Mouse (Mus musculus): ENCODE measurements around the gene Satb2. TPM values are rescaled to one million over a fixed set of nuclear protein-coding genes. Genes with fewer than 3 reads are reported as not detected.

The Satb2 gene
- 2.0 and 3.2 TPM in 2 replicates for polyA plus RNA-seq (2012; ENCODE audit: insufficient read depth, insufficient read length, missing spikeins)

DNA sequence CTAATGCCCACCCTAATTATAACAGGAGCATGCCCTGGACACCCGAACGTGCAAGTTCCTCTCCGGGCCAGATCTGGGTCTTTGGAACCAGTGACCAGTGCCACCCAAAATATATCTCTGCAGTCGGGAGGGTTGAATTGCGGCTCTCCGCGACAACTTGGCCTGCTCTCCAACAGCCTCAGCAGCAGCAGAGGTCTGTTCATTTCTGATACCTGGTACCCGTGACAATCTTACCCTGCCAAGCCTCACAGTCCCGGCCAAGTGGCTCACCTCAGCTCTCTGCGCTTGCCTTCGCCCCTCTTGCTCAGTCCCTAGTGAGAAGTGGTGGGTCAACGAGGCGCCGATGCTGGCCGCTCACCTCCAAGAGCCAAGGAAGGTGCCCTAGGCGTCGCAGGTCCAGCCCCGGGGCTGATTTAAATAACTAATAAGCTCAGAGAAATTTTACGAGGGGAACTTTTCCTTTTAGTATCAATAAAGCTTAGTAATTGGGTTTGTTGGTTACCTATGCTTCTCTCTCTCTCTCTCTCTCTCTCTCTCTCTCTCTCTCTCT, at the start of gene Satb2:
Gene Satb2, minus strand, starts transcription at position 500 of the 550 bp plus-strand sequence.
- Histone ChIP-seq H3K27ac (ENCODE audit: insufficient read depth, low read depth, low read length) (no peak within 1 kb of the TSS), H3K4me3 (ENCODE audit: insufficient read depth, low read length) (peak within 1 kb of the TSS; percentile 22), H3K4me1 (ENCODE audit: control insufficient read depth, insufficient read depth, low read length) (peaks cover 7% of the 10 kb centered on the region)
- TF ChIP-seq CTCF (IDR thresholded peaks at IDR 0.05; ENCODE audit: low read depth, low read length) (no peak), POLR2A (IDR thresholded peaks at IDR 0.05; ENCODE audit: borderline replicate concordance, low read depth, low read length) (no peak)

- no peak for TF ChIP-seq CTCF (IDR thresholded peaks at IDR 0.05; ENCODE audit: low read depth, low read length)
- TF ChIP-seq POLR2A (IDR thresholded peaks at IDR 0.05; ENCODE audit: borderline replicate concordance, low read depth, low read length), result no peak
- Histone ChIP-seq H3K4me1 (ENCODE audit: control insufficient read depth, insufficient read depth, low read length) (no peaks in the 10 kb centered on the region), H3K4me3 (ENCODE audit: insufficient read depth, low read length) (no peak overlapping the region), H3K27ac (ENCODE audit: insufficient read depth, low read depth, low read length) (no peak overlapping the region)
These were observed 40.5 kb upstream of the Satb2 start for GRCm38 (mm10) chr1:57018941-57019340.

GRCm38 (mm10) chr1:57013856-57014255, 35.4 kb upstream of the Satb2 start:
- Histone ChIP-seq H3K4me1 (ENCODE audit: control insufficient read depth, insufficient read depth, low read length) (no peaks in the 10 kb centered on the region), H3K4me3 (ENCODE audit: insufficient read depth, low read length) (no peak overlapping the region), H3K27ac (ENCODE audit: insufficient read depth, low read depth, low read length) (no peak overlapping the region)
- TF ChIP-seq POLR2A (IDR thresholded peaks at IDR 0.05; ENCODE audit: borderline replicate concordance, low read depth, low read length) (no peak), CTCF (IDR thresholded peaks at IDR 0.05; ENCODE audit: low read depth, low read length) (no peak)

GRCm38 (mm10) chr1:57009171-57009570, 30.7 kb upstream of the Satb2 start:
- Histone ChIP-seq H3K4me3 (ENCODE audit: insufficient read depth, low read length) (no peak overlapping the region), H3K4me1 (ENCODE audit: control insufficient read depth, insufficient read depth, low read length) (no peaks in the 10 kb centered on the region), H3K27ac (ENCODE audit: insufficient read depth, low read depth, low read length) (no peak overlapping the region)
- TF ChIP-seq POLR2A (IDR thresholded peaks at IDR 0.05; ENCODE audit: borderline replicate concordance, low read depth, low read length) (no peak), CTCF (IDR thresholded peaks at IDR 0.05; ENCODE audit: low read depth, low read length) (no peak)

DNA sequence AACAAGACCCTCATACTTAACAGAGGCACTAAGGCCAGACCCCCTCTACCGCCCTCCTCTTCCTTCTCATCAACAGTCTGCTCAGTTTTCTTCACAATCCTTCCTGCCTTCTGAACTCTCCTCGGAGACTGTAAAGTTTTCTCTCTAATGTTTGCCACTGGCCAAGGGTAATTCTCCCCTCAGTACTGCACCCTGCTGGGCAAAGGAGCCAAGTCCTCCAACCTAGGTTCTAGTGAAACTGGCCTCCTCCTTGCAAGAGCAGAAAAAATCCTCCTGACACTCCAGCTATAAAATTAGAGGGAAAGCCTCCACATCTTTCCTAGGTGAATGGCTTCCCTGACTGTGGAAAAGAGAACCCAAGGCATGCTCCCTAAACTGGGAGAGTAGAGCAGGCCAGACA, 16.6 kb upstream of the Satb2 start:
- H3K4me1 ChIP-seq (ENCODE audit: control insufficient read depth, insufficient read depth, low read length), result no peaks in the 10 kb centered on the region
- TF ChIP-seq POLR2A (IDR thresholded peaks at IDR 0.05; ENCODE audit: borderline replicate concordance, low read depth, low read length), result no peak
- TF ChIP-seq CTCF (IDR thresholded peaks at IDR 0.05; ENCODE audit: low read depth, low read length), result no peak
- no peak overlapping the region for H3K27ac ChIP-seq (ENCODE audit: insufficient read depth, low read depth, low read length)
- no peak overlapping the region for H3K4me3 ChIP-seq (ENCODE audit: insufficient read depth, low read length)

- Histone ChIP-seq H3K4me1 (ENCODE audit: control insufficient read depth, insufficient read depth, low read length) (no peaks in the 10 kb centered on the region), H3K27ac (ENCODE audit: insufficient read depth, low read depth, low read length) (no peak overlapping the region), H3K4me3 (ENCODE audit: insufficient read depth, low read length) (no peak overlapping the region)
- TF ChIP-seq CTCF (IDR thresholded peaks at IDR 0.05; ENCODE audit: low read depth, low read length) (no peak), POLR2A (IDR thresholded peaks at IDR 0.05; ENCODE audit: borderline replicate concordance, low read depth, low read length) (no peak)
These were observed 13.9 kb upstream of the Satb2 start for GRCm38 (mm10) chr1:56992310-56992709.

DNA sequence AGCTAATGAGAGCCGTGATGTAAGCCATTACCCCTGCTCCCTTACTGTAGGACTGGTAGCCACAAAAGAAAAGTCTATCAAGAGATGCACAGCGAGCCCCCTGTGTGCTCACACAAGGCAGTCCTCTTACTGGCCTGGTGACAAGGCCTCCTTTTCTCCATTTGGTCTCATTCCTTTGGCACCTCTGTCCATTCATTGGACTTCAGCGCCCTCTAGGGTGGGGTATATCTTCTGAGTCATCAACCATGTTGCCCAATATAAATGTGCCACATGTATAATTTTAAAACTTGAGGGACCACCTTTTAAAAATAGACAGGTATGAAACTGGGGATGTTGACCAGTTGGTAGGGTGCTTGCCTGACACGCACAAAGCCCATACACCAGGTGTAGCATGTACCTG, 13.2 kb upstream of the Satb2 start:
- Histone ChIP-seq H3K27ac (ENCODE audit: insufficient read depth, low read depth, low read length) (no peak overlapping the region), H3K4me1 (ENCODE audit: control insufficient read depth, insufficient read depth, low read length) (no peaks in the 10 kb centered on the region), H3K4me3 (ENCODE audit: insufficient read depth, low read length) (no peak overlapping the region)
- no peak for TF ChIP-seq POLR2A (IDR thresholded peaks at IDR 0.05; ENCODE audit: borderline replicate concordance, low read depth, low read length)
- TF ChIP-seq CTCF (IDR thresholded peaks at IDR 0.05; ENCODE audit: low read depth, low read length), result 0 out of 2 replicates have a peak, but pooled peaks have one; percentile 16

DNA sequence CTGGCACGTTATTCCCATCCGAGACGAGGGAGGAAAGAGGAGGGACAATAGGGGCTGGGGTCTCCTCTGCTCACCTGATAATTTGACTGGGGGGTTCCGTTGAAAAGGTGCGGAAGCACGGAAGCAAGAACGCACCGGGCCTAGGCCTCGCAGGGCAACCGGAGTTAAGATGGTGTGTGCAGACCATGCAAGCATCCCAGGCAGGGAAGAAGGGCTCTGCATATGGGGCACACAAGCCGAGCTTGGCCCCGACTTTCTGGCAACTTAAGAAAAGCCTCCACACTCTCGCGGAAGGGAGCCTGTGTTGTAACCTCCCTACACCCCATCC, 6.0 kb upstream of the Satb2 start:
- H3K4me1 ChIP-seq (ENCODE audit: control insufficient read depth, insufficient read depth, low read length), result peaks cover 7% of the 10 kb centered on the region
- no peak for TF ChIP-seq POLR2A (IDR thresholded peaks at IDR 0.05; ENCODE audit: borderline replicate concordance, low read depth, low read length)
- TF ChIP-seq CTCF (IDR thresholded peaks at IDR 0.05; ENCODE audit: low read depth, low read length), result no peak
- H3K4me3 ChIP-seq (ENCODE audit: insufficient read depth, low read length), result no peak overlapping the region
- no peak overlapping the region for H3K27ac ChIP-seq (ENCODE audit: insufficient read depth, low read depth, low read length)

GRCm38 (mm10) chr1:56983771-56984482, 5.5 kb upstream of the Satb2 start:
- no peak overlapping the region for H3K4me3 ChIP-seq (ENCODE audit: insufficient read depth, low read length)
- no peak overlapping the region for H3K27ac ChIP-seq (ENCODE audit: insufficient read depth, low read depth, low read length)
- no peak for TF ChIP-seq CTCF (IDR thresholded peaks at IDR 0.05; ENCODE audit: low read depth, low read length)
- TF ChIP-seq POLR2A (IDR thresholded peaks at IDR 0.05; ENCODE audit: borderline replicate concordance, low read depth, low read length), result no peak

GRCm38 (mm10) chr1:56983100-56983590, 4.7 kb upstream of the Satb2 start:
- H3K4me3 ChIP-seq (ENCODE audit: insufficient read depth, low read length), result no peak overlapping the region
- peaks cover 7% of the 10 kb centered on the region for H3K4me1 ChIP-seq (ENCODE audit: control insufficient read depth, insufficient read depth, low read length)
- TF ChIP-seq CTCF (IDR thresholded peaks at IDR 0.05; ENCODE audit: low read depth, low read length) (no peak), POLR2A (IDR thresholded peaks at IDR 0.05; ENCODE audit: borderline replicate concordance, low read depth, low read length) (no peak)
- no peak overlapping the region for H3K27ac ChIP-seq (ENCODE audit: insufficient read depth, low read depth, low read length)

More at GRCm38 (mm10) chr1:56983771-56984482, 5.5 kb upstream of the Satb2 start:
- peaks cover 7% of the 10 kb centered on the region for H3K4me1 ChIP-seq (ENCODE audit: control insufficient read depth, insufficient read depth, low read length)

All from bone marrow macrophage, adult 2 months (primary cell).